Mouse (Mus musculus): ENCODE data around the gene Chst12. TPM values are rescaled to one million over a fixed set of nuclear protein-coding genes. Genes with fewer than 3 reads are reported as not detected.
"Not testable (repeated sequence)": the region's sequence is repeated elsewhere in the genome, so short reads cannot be mapped to it uniquely, and the experiment has no call there.

The Chst12 gene
- polyA plus RNA-seq (2012; ENCODE audit: insufficient read depth, insufficient read length, missing spikeins) = 48.9 and 51.3 TPM in 2 replicates

- Histone ChIP-seq H3K4me3 (ENCODE audit: insufficient read depth, low read length) (peak within 1 kb of the TSS; percentile 89), H3K27ac (ENCODE audit: insufficient read depth, low read depth, low read length) (peak within 1 kb of the TSS; percentile 50), H3K4me1 (ENCODE audit: control insufficient read depth, insufficient read depth, low read length) (peaks cover 54% of the 10 kb centered on the region)
- TF ChIP-seq POLR2A (IDR thresholded peaks at IDR 0.05; ENCODE audit: borderline replicate concordance, low read depth, low read length) (no peak), CTCF (IDR thresholded peaks at IDR 0.05; ENCODE audit: low read depth, low read length) (no peak)
Observed at GRCm38 (mm10) chr5:140505208-140505780, at the start of gene Chst12. TSS of gene Chst12 (plus strand) at chr5:140505550.

- TF ChIP-seq POLR2A (IDR thresholded peaks at IDR 0.05; ENCODE audit: borderline replicate concordance, low read depth, low read length) (no peak), CTCF (IDR thresholded peaks at IDR 0.05; ENCODE audit: low read depth, low read length) (no peak)
- Histone ChIP-seq H3K4me1 (ENCODE audit: control insufficient read depth, insufficient read depth, low read length) (no peaks in the 10 kb centered on the region), H3K4me3 (ENCODE audit: insufficient read depth, low read length) (no peak overlapping the region), H3K27ac (ENCODE audit: insufficient read depth, low read depth, low read length) (no peak overlapping the region)
Observed at GRCm38 (mm10) chr5:140461476-140461875, 43.9 kb upstream of the Chst12 start.

- H3K4me3 ChIP-seq (ENCODE audit: insufficient read depth, low read length) = not testable (repeated sequence)
Observed at GRCm38 (mm10) chr5:140463151-140463550, 42.2 kb upstream of the Chst12 start.

GRCm38 (mm10) chr5:140464943-140465342 lies 40.4 kb upstream of the Chst12 start:
- Histone ChIP-seq H3K27ac (ENCODE audit: insufficient read depth, low read depth, low read length) (no peak overlapping the region), H3K4me1 (ENCODE audit: control insufficient read depth, insufficient read depth, low read length) (no peaks in the 10 kb centered on the region), H3K4me3 (ENCODE audit: insufficient read depth, low read length) (no peak overlapping the region)
- TF ChIP-seq POLR2A (IDR thresholded peaks at IDR 0.05; ENCODE audit: borderline replicate concordance, low read depth, low read length) = no peak
- TF ChIP-seq CTCF (IDR thresholded peaks at IDR 0.05; ENCODE audit: low read depth, low read length) = no peak

More at GRCm38 (mm10) chr5:140463151-140463550, 42.2 kb upstream of the Chst12 start:
- H3K4me1 ChIP-seq (ENCODE audit: control insufficient read depth, insufficient read depth, low read length); H3K27ac ChIP-seq (ENCODE audit: insufficient read depth, low read depth, low read length): not testable (repeated sequence)

- no peaks in the 10 kb centered on the region for H3K4me1 ChIP-seq (ENCODE audit: control insufficient read depth, insufficient read depth, low read length)
- no peak overlapping the region for H3K27ac ChIP-seq (ENCODE audit: insufficient read depth, low read depth, low read length)
- H3K4me3 ChIP-seq (ENCODE audit: insufficient read depth, low read length) = no peak overlapping the region
- TF ChIP-seq CTCF (IDR thresholded peaks at IDR 0.05; ENCODE audit: low read depth, low read length) = 0 out of 2 replicates have a peak, but pooled peaks have one; percentile 23
- no peak for TF ChIP-seq POLR2A (IDR thresholded peaks at IDR 0.05; ENCODE audit: borderline replicate concordance, low read depth, low read length)
Observed at GRCm38 (mm10) chr5:140472336-140472735, 33.0 kb upstream of the Chst12 start.

- H3K4me3 ChIP-seq (ENCODE audit: insufficient read depth, low read length) = no peak overlapping the region
- TF ChIP-seq POLR2A (IDR thresholded peaks at IDR 0.05; ENCODE audit: borderline replicate concordance, low read depth, low read length) (no peak), CTCF (IDR thresholded peaks at IDR 0.05; ENCODE audit: low read depth, low read length) (no peak)
Observed at GRCm38 (mm10) chr5:140481458-140481857, 23.9 kb upstream of the Chst12 start.

GRCm38 (mm10) chr5:140491142-140491541 lies 14.2 kb upstream of the Chst12 start:
- Histone ChIP-seq H3K27ac (ENCODE audit: insufficient read depth, low read depth, low read length) (no peak overlapping the region), H3K4me3 (ENCODE audit: insufficient read depth, low read length) (no peak overlapping the region), H3K4me1 (ENCODE audit: control insufficient read depth, insufficient read depth, low read length) (no peaks in the 10 kb centered on the region)
- TF ChIP-seq POLR2A (IDR thresholded peaks at IDR 0.05; ENCODE audit: borderline replicate concordance, low read depth, low read length) (no peak), CTCF (IDR thresholded peaks at IDR 0.05; ENCODE audit: low read depth, low read length) (no peak)

More at GRCm38 (mm10) chr5:140481458-140481857, 23.9 kb upstream of the Chst12 start:
- Histone ChIP-seq H3K27ac (ENCODE audit: insufficient read depth, low read depth, low read length) (no peak overlapping the region), H3K4me1 (ENCODE audit: control insufficient read depth, insufficient read depth, low read length) (no peaks in the 10 kb centered on the region)

- TF ChIP-seq POLR2A (IDR thresholded peaks at IDR 0.05; ENCODE audit: borderline replicate concordance, low read depth, low read length) = no peak
- TF ChIP-seq CTCF (IDR thresholded peaks at IDR 0.05; ENCODE audit: low read depth, low read length) = no peak
- H3K4me3 ChIP-seq (ENCODE audit: insufficient read depth, low read length) = no peak overlapping the region
- no peak overlapping the region for H3K27ac ChIP-seq (ENCODE audit: insufficient read depth, low read depth, low read length)
- H3K4me1 ChIP-seq (ENCODE audit: control insufficient read depth, insufficient read depth, low read length) = no peaks in the 10 kb centered on the region
Observed at GRCm38 (mm10) chr5:140492684-140493233, 12.6 kb upstream of the Chst12 start.

- peaks cover 21% of the 10 kb centered on the region for H3K4me1 ChIP-seq (ENCODE audit: control insufficient read depth, insufficient read depth, low read length)
- TF ChIP-seq CTCF (IDR thresholded peaks at IDR 0.05; ENCODE audit: low read depth, low read length) = no peak
- TF ChIP-seq POLR2A (IDR thresholded peaks at IDR 0.05; ENCODE audit: borderline replicate concordance, low read depth, low read length) = no peak
- H3K4me3 ChIP-seq (ENCODE audit: insufficient read depth, low read length) = no peak overlapping the region
- H3K27ac ChIP-seq (ENCODE audit: insufficient read depth, low read depth, low read length) = no peak overlapping the region
Observed at GRCm38 (mm10) chr5:140498176-140498575, 7.2 kb upstream of the Chst12 start.

GRCm38 (mm10) chr5:140500736-140501135 lies 4.6 kb upstream of the Chst12 start:
- peaks cover 28% of the 10 kb centered on the region for H3K4me1 ChIP-seq (ENCODE audit: control insufficient read depth, insufficient read depth, low read length)
- no peak overlapping the region for H3K4me3 ChIP-seq (ENCODE audit: insufficient read depth, low read length)
- TF ChIP-seq CTCF (IDR thresholded peaks at IDR 0.05; ENCODE audit: low read depth, low read length) (no peak), POLR2A (IDR thresholded peaks at IDR 0.05; ENCODE audit: borderline replicate concordance, low read depth, low read length) (no peak)
- H3K27ac ChIP-seq (ENCODE audit: insufficient read depth, low read depth, low read length) = no peak overlapping the region

Data from bone marrow macrophage, adult 2 months (primary cell).